Mouse (Mus musculus): ENCODE data around the gene Pyroxd2. TPM values are rescaled to one million over a fixed set of nuclear protein-coding genes. Genes with fewer than 3 reads are reported as not detected.

Gene Pyroxd2
- polyA plus RNA-seq, 1 experiment = 9.2 TPM

DNA sequence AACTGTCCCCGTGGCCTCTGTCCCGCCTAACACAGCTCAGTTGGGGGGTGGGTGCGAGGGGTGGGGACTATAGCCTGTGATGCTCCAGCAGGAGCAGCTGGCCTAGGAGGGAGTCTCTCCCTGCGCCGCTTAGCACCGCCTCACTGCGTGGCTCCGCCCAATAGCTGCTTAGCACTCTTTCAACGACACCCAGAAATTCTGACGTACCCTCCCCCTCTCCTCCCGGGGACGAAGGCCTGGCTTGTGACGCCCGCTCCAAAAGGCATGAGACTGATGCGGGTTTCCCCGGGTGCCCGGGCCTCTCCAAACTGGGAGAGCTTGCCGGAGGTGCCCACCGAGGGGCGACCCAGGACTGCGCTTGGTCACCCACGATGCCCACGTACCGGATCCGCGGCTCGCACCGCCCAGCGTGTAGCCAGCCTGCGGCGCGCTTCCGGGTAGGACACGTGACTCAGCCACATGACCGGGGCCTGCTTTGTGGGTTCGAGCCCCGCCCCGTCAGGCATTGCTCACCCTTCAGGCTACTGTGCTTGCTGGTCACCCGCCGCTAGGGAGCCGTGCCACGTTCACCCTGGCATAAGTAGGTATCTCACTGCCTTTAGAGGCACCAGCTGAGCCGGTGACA, 27.1 kb upstream of the Pyroxd2 start, which contains the start of gene Hps1:
Gene Hps1 (minus strand): TSS at position 448 of the 625 bp plus-strand sequence.
- no peaks in the 10 kb centered on the region for H3K4me1 ChIP-seq (ENCODE audit: control insufficient read depth, insufficient read depth, low read length)
- under 1% methylated on average over 43 of the region's 43 CpGs for WGBS
- TF ChIP-seq CTCF (IDR thresholded peaks at IDR 0.05; ENCODE audit: control insufficient read depth, insufficient read depth, low read length) (peak; percentile 39; the same call in 1 of the 2 replicates), POLR2A (IDR thresholded peaks at IDR 0.05; ENCODE audit: borderline replicate concordance, control insufficient read depth, low read depth, low read length) (peak; percentile 78; the same call in 1 of the 2 replicates)
- peak within 1 kb of the TSS; percentile 91 for H3K4me3 ChIP-seq (replicated peaks; ENCODE audit: control insufficient read depth, low read depth, low read length)
- peak within 1 kb of the TSS; percentile 90 for H3K27ac ChIP-seq (ENCODE audit: control insufficient read depth, insufficient read depth, low read depth, low read length, poor library complexity)

DNA sequence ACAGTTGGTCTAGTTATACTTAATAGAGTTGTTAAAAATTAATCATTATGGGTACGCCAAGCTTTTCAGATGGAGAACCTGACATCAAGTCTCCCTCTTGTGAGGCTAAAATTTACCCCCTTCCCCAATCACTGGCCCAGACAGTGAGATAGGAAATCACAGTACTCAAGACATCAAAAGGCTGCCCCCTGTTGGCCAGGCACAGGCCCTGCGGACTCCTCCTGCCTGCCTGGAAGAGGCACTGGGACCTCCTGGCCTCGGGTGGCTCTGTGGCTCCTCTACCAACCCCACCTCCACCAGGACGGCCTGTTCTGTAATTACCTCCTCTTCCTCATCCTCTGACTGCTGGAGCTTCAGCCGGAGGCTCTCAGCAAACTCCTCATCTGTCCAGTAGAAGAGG, 25.2 kb upstream of the Pyroxd2 start:
- H3K4me3 ChIP-seq (replicated peaks; ENCODE audit: control insufficient read depth, low read depth, low read length) = no peak overlapping the region
- TF ChIP-seq CTCF (IDR thresholded peaks at IDR 0.05; ENCODE audit: control insufficient read depth, insufficient read depth, low read length) (peak; percentile 56), POLR2A (IDR thresholded peaks at IDR 0.05; ENCODE audit: borderline replicate concordance, control insufficient read depth, low read depth, low read length) (no peak)
- H3K4me1 ChIP-seq (ENCODE audit: control insufficient read depth, insufficient read depth, low read length) = no peaks in the 10 kb centered on the region
- WGBS = 68% methylated on average over 5 of the region's 5 CpGs
- H3K27ac ChIP-seq (ENCODE audit: control insufficient read depth, insufficient read depth, low read depth, low read length, poor library complexity) = no peak overlapping the region

DNA sequence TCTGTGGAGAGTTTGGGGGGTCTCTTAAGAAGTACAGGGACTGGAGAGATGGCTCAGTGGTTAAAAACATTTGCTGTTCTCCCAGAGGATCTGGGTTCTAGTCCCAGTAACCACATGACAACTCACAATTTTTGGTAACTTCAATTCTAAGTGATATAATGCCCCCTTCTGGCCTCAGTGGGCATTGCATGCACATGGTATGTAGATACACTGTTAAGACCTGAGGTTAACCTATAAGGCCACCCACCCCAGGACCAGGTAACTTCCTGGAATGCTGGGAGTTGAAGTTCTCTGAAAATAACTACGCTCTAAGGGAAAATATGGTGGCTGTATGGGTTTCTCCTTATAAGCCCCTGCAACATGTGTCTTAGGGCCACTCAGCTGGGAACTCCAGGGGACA, 24.2 kb upstream of the Pyroxd2 start:
- H3K4me3 ChIP-seq (replicated peaks; ENCODE audit: control insufficient read depth, low read depth, low read length) = no peak overlapping the region
- H3K4me1 ChIP-seq (ENCODE audit: control insufficient read depth, insufficient read depth, low read length) = no peaks in the 10 kb centered on the region
- no peak for TF ChIP-seq CTCF (IDR thresholded peaks at IDR 0.05; ENCODE audit: control insufficient read depth, insufficient read depth, low read length)
- no peak for TF ChIP-seq POLR2A (IDR thresholded peaks at IDR 0.05; ENCODE audit: borderline replicate concordance, control insufficient read depth, low read depth, low read length)
- no peak overlapping the region for H3K27ac ChIP-seq (ENCODE audit: control insufficient read depth, insufficient read depth, low read depth, low read length, poor library complexity)
- 78% methylated on average over 1 of the region's 1 CpGs for WGBS

DNA sequence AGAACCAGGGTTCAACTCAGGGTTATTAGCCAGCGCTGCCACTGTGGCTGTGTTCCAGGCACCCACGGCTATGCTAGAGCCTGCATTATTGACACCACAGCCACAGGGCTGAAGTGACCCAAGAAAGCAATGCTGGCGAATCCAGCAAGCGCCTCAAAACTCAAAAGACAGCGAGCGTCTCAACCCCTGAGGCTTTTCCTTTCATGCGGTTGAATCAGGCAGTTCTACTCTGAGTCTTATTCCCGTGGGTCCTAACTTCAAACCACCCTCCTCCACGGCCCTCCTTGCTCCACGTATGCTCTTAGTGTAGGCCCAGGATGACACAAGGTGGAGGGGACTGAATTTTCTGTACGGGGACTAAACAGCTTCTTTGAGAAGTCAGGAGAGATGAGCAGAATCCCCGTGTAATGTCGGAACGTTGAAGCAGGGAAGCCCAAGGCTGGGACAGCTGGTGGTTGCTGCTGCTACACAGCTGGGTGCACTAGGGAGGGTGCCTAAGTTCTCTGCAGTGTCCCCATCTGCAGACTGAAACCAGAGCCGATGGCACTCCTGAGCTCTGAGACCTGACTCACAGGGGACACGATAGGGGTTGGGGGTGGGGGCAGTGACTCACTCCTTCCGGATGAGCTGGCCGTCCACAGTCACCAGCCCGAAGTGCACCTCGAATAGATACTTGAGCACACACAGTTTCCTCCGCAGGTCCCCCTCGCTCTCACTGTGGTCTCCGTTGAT, 17.7 kb upstream of the Pyroxd2 start:
- WGBS = 84% methylated on average over 23 of the region's 23 CpGs
- Histone ChIP-seq H3K27ac (ENCODE audit: control insufficient read depth, insufficient read depth, low read depth, low read length, poor library complexity) (no peak overlapping the region), H3K4me3 (replicated peaks; ENCODE audit: control insufficient read depth, low read depth, low read length) (no peak overlapping the region), H3K4me1 (ENCODE audit: control insufficient read depth, insufficient read depth, low read length) (no peaks in the 10 kb centered on the region; the same call in 1 of the 2 replicates)
- TF ChIP-seq CTCF (IDR thresholded peaks at IDR 0.05; ENCODE audit: control insufficient read depth, insufficient read depth, low read length) = no peak
- TF ChIP-seq POLR2A (IDR thresholded peaks at IDR 0.05; ENCODE audit: borderline replicate concordance, control insufficient read depth, low read depth, low read length) = no peak

DNA sequence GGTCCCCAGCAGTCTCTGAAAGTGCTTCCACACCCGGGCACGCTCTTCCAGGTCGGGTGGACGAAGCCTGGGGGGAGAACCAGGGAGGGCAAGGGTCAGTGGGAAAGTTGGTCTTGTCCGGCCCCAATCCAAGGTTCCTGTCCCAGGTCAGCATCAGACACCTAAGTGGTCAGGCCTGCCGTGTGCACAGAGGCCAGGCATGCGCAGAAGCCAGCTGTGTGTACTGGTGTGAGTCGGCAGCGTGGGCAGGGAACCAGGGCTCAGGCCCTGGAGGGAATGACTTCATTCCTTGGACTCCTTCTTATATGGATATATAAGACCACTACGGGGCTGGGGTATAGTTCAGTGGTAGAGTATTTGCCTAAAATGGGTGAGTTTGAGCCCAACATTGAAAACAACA, 17.1 kb upstream of the Pyroxd2 start:
- Histone ChIP-seq H3K4me1 (ENCODE audit: control insufficient read depth, insufficient read depth, low read length) (no peaks in the 10 kb centered on the region; the same call in 1 of the 2 replicates), H3K4me3 (replicated peaks; ENCODE audit: control insufficient read depth, low read depth, low read length) (no peak overlapping the region), H3K27ac (ENCODE audit: control insufficient read depth, insufficient read depth, low read depth, low read length, poor library complexity) (no peak overlapping the region; the same call in 1 of the 2 replicates)
- TF ChIP-seq POLR2A (IDR thresholded peaks at IDR 0.05; ENCODE audit: borderline replicate concordance, control insufficient read depth, low read depth, low read length) (no peak), CTCF (IDR thresholded peaks at IDR 0.05; ENCODE audit: control insufficient read depth, insufficient read depth, low read length) (no peak)
- 90% methylated on average over 10 of the region's 10 CpGs for WGBS

DNA sequence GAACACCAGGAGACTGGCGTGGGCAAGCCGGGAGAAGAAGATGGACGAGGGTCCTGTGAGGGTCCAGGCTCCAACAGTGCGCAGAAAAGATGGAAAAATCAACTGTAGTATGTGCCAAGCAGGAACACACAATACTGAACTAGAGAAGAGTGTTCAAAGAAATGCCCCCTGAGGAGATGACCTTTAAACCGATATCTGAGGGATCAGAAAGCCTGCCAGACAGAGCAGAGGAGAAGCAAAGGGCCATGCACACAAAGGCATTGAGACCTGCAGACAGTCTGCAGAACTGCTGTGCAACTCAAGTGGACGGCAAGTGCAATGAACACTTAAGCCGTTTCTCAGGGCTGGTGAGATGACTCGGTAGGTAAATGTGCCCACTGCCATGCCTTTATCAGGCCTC, 14.8 kb upstream of the Pyroxd2 start:
- no peak overlapping the region for H3K4me3 ChIP-seq (replicated peaks; ENCODE audit: control insufficient read depth, low read depth, low read length)
- H3K4me1 ChIP-seq (ENCODE audit: control insufficient read depth, insufficient read depth, low read length) = no peaks in the 10 kb centered on the region; the same call in 1 of the 2 replicates
- TF ChIP-seq POLR2A (IDR thresholded peaks at IDR 0.05; ENCODE audit: borderline replicate concordance, control insufficient read depth, low read depth, low read length) (no peak), CTCF (IDR thresholded peaks at IDR 0.05; ENCODE audit: control insufficient read depth, insufficient read depth, low read length) (no peak)
- 90% methylated on average over 8 of the region's 8 CpGs for WGBS
- no peak overlapping the region for H3K27ac ChIP-seq (ENCODE audit: control insufficient read depth, insufficient read depth, low read depth, low read length, poor library complexity)

DNA sequence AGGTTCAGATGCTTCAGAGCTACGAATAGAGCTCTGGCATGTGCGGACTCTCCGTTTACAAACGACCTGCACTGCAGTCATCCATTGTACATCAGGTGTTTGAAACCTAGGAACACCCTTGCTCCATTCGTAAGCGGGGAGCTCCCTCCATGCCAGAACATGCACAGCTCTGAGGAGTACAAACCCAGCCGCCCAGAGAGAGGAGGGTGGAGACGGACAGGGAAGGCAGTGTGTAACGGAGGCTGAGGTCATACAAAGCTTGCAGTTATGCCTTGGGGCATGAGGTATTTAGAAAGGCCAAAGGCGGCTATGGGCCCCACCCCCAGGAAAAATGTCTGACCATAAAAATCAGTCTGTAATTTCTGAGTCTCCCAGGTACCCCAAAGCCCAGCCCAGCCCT, 11.8 kb upstream of the Pyroxd2 start:
- Histone ChIP-seq H3K4me3 (replicated peaks; ENCODE audit: control insufficient read depth, low read depth, low read length) (no peak overlapping the region), H3K4me1 (ENCODE audit: control insufficient read depth, insufficient read depth, low read length) (no peaks in the 10 kb centered on the region), H3K27ac (ENCODE audit: control insufficient read depth, insufficient read depth, low read depth, low read length, poor library complexity) (no peak overlapping the region)
- 90% methylated on average over 10 of the region's 10 CpGs for WGBS
- TF ChIP-seq CTCF (IDR thresholded peaks at IDR 0.05; ENCODE audit: control insufficient read depth, insufficient read depth, low read length) = no peak
- no peak for TF ChIP-seq POLR2A (IDR thresholded peaks at IDR 0.05; ENCODE audit: borderline replicate concordance, control insufficient read depth, low read depth, low read length)

DNA sequence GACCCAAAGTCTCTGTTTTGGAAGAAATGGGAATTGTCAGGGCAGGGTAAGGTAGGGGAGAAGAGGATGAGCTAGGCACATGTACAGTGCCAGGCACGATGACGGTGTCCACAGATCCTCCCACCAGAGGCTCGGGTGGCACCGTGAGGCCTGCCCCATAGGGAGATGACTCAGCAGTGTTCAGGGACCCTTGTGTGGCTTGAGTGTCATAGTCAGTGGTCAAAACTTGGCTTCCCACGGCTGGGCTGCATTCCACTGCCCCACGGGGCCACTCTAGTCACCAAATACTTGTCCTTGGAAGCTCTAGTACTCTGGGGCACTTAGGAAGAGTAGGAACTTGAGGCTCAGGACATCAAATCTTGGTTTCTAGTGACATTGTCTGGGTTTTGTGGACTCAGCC, 4.1 kb upstream of the Pyroxd2 start:
- 15% methylated on average over 6 of the region's 6 CpGs for WGBS
- Histone ChIP-seq H3K27ac (ENCODE audit: control insufficient read depth, insufficient read depth, low read depth, low read length, poor library complexity) (no peak overlapping the region), H3K4me1 (ENCODE audit: control insufficient read depth, insufficient read depth, low read length) (peaks cover 4% of the 10 kb centered on the region; the same call in 1 of the 2 replicates), H3K4me3 (replicated peaks; ENCODE audit: control insufficient read depth, low read depth, low read length) (no peak overlapping the region)
- TF ChIP-seq CTCF (IDR thresholded peaks at IDR 0.05; ENCODE audit: control insufficient read depth, insufficient read depth, low read length) (no peak), POLR2A (IDR thresholded peaks at IDR 0.05; ENCODE audit: borderline replicate concordance, control insufficient read depth, low read depth, low read length) (no peak)

All from bone marrow, adult 2 months (tissue).